Mouse (Mus musculus): ENCODE data around the gene Pced1a. TPM values are rescaled to one million over a fixed set of nuclear protein-coding genes. Genes with fewer than 3 reads are reported as not detected.
A peak's percentile ranks its signal among the peaks of the same experiment; 100 is the strongest.

Pced1a gene
- polyA plus RNA-seq, 1 experiment from 2014 or later: 10.1 TPM

- Histone ChIP-seq H3K36me3 (ENCODE audit: control insufficient read depth, insufficient read depth, low read length) (peaks cover 21% of the 10 kb centered on the region), H3K4me1 (ENCODE audit: control insufficient read depth, insufficient read depth, low read length) (peaks cover 19% of the 10 kb centered on the region), H3K9ac (replicated peaks; ENCODE audit: low read length) (no peak overlapping the region), H3K4me2 (ENCODE audit: low read length) (no peak overlapping the region), H3K27ac (replicated peaks; ENCODE audit: low read depth, low read length) (no peak overlapping the region), H3K9me3 (ENCODE audit: control insufficient read depth, low read length) (no peaks in the 10 kb centered on the region), H3K4me3 (replicated peaks; ENCODE audit: low read depth, low read length) (no peak overlapping the region), H3K27me3 (ENCODE audit: control insufficient read depth, insufficient read depth, low read length) (0 out of 2 replicates have a peak, but pooled peaks cover 5% of the 10 kb centered on the region)
- ATAC-seq (ENCODE audit: low FRiP score, low TSS enrichment) (no peak), DNase-seq (no peak)
Measured at GRCm38 (mm10) chr2:130448449-130448848, 23.9 kb upstream of the Pced1a start.

GRCm38 (mm10) chr2:130442162-130442561 lies 17.7 kb upstream of the Pced1a start:
- no peak overlapping the region for H3K4me3 ChIP-seq (replicated peaks; ENCODE audit: low read depth, low read length)
- 66% methylated on average over 10 of the region's 10 CpGs for WGBS
- DNase-seq (no peak), ATAC-seq (ENCODE audit: low FRiP score, low TSS enrichment) (no peak)
- H3K4me1 ChIP-seq (ENCODE audit: control insufficient read depth, insufficient read depth, low read length): no peaks in the 10 kb centered on the region
- H3K4me2 ChIP-seq (ENCODE audit: low read length): no peak overlapping the region
- no peak overlapping the region for H3K27ac ChIP-seq (replicated peaks; ENCODE audit: low read depth, low read length)
- H3K36me3 ChIP-seq (ENCODE audit: control insufficient read depth, insufficient read depth, low read length): peaks cover 83% of the 10 kb centered on the region
- H3K9ac ChIP-seq (replicated peaks; ENCODE audit: low read length): no peak overlapping the region
- no peaks in the 10 kb centered on the region for H3K9me3 ChIP-seq (ENCODE audit: control insufficient read depth, low read length)
- no peaks in the 10 kb centered on the region for H3K27me3 ChIP-seq (ENCODE audit: control insufficient read depth, insufficient read depth, low read length)

- Histone ChIP-seq H3K27ac (replicated peaks; ENCODE audit: low read depth, low read length) (no peak overlapping the region), H3K4me2 (ENCODE audit: low read length) (no peak overlapping the region), H3K4me3 (replicated peaks; ENCODE audit: low read depth, low read length) (no peak overlapping the region), H3K4me1 (ENCODE audit: control insufficient read depth, insufficient read depth, low read length) (no peaks in the 10 kb centered on the region), H3K36me3 (ENCODE audit: control insufficient read depth, insufficient read depth, low read length) (peaks cover 74% of the 10 kb centered on the region), H3K9ac (replicated peaks; ENCODE audit: low read length) (no peak overlapping the region), H3K27me3 (ENCODE audit: control insufficient read depth, insufficient read depth, low read length) (no peaks in the 10 kb centered on the region), H3K9me3 (ENCODE audit: control insufficient read depth, low read length) (no peaks in the 10 kb centered on the region)
- no peak for ATAC-seq (ENCODE audit: low FRiP score, low TSS enrichment)
- 91% methylated on average over 4 of the region's 4 CpGs for WGBS
- no peak for DNase-seq
Measured at GRCm38 (mm10) chr2:130439840-130440480, 15.5 kb upstream of the Pced1a start.

- Histone ChIP-seq H3K9ac (replicated peaks; ENCODE audit: low read length) (no peak overlapping the region), H3K27ac (replicated peaks; ENCODE audit: low read depth, low read length) (no peak overlapping the region), H3K4me2 (ENCODE audit: low read length) (no peak overlapping the region), H3K4me1 (ENCODE audit: control insufficient read depth, insufficient read depth, low read length) (no peaks in the 10 kb centered on the region), H3K27me3 (ENCODE audit: control insufficient read depth, insufficient read depth, low read length) (no peaks in the 10 kb centered on the region), H3K9me3 (ENCODE audit: control insufficient read depth, low read length) (no peaks in the 10 kb centered on the region), H3K4me3 (replicated peaks; ENCODE audit: low read depth, low read length) (no peak overlapping the region), H3K36me3 (ENCODE audit: control insufficient read depth, insufficient read depth, low read length) (peaks cover 67% of the 10 kb centered on the region)
- ATAC-seq (ENCODE audit: low FRiP score, low TSS enrichment) (no peak), DNase-seq (no peak)
- WGBS: 94% methylated on average over 3 of the region's 3 CpGs
Measured at GRCm38 (mm10) chr2:130438861-130439260, 14.4 kb upstream of the Pced1a start.

GRCm38 (mm10) chr2:130436769-130437168 lies 12.3 kb upstream of the Pced1a start:
- Histone ChIP-seq H3K36me3 (ENCODE audit: control insufficient read depth, insufficient read depth, low read length) (peaks cover 52% of the 10 kb centered on the region), H3K4me3 (replicated peaks; ENCODE audit: low read depth, low read length) (no peak overlapping the region), H3K4me1 (ENCODE audit: control insufficient read depth, insufficient read depth, low read length) (no peaks in the 10 kb centered on the region), H3K27ac (replicated peaks; ENCODE audit: low read depth, low read length) (no peak overlapping the region), H3K4me2 (ENCODE audit: low read length) (no peak overlapping the region), H3K9me3 (ENCODE audit: control insufficient read depth, low read length) (no peaks in the 10 kb centered on the region), H3K27me3 (ENCODE audit: control insufficient read depth, insufficient read depth, low read length) (no peaks in the 10 kb centered on the region), H3K9ac (replicated peaks; ENCODE audit: low read length) (no peak overlapping the region)
- ATAC-seq (ENCODE audit: low FRiP score, low TSS enrichment) (no peak), DNase-seq (no peak)
- 98% methylated on average over 1 of the region's 1 CpGs for WGBS

GRCm38 (mm10) chr2:130433152-130433551 lies 8.7 kb upstream of the Pced1a start:
- no peak overlapping the region for H3K4me3 ChIP-seq (replicated peaks; ENCODE audit: low read depth, low read length)
- no peaks in the 10 kb centered on the region for H3K9me3 ChIP-seq (ENCODE audit: control insufficient read depth, low read length)
- H3K27ac ChIP-seq (replicated peaks; ENCODE audit: low read depth, low read length): no peak overlapping the region
- H3K4me2 ChIP-seq (ENCODE audit: low read length): no peak overlapping the region
- H3K4me1 ChIP-seq (ENCODE audit: control insufficient read depth, insufficient read depth, low read length): no peaks in the 10 kb centered on the region
- H3K27me3 ChIP-seq (ENCODE audit: control insufficient read depth, insufficient read depth, low read length): no peaks in the 10 kb centered on the region
- peak; percentile 82 for DNase-seq
- 26% methylated on average over 4 of the region's 4 CpGs for WGBS
- ATAC-seq (ENCODE audit: low FRiP score, low TSS enrichment): no peak
- no peak overlapping the region for H3K9ac ChIP-seq (replicated peaks; ENCODE audit: low read length)
- H3K36me3 ChIP-seq (ENCODE audit: control insufficient read depth, insufficient read depth, low read length): peaks cover 19% of the 10 kb centered on the region

GRCm38 (mm10) chr2:130432157-130432556 lies 7.7 kb upstream of the Pced1a start:
- no peaks in the 10 kb centered on the region for H3K4me1 ChIP-seq (ENCODE audit: control insufficient read depth, insufficient read depth, low read length)
- no peak overlapping the region for H3K27ac ChIP-seq (replicated peaks; ENCODE audit: low read depth, low read length)
- H3K4me3 ChIP-seq (replicated peaks; ENCODE audit: low read depth, low read length): no peak overlapping the region
- DNase-seq: no peak
- no peaks in the 10 kb centered on the region for H3K27me3 ChIP-seq (ENCODE audit: control insufficient read depth, insufficient read depth, low read length)
- H3K36me3 ChIP-seq (ENCODE audit: control insufficient read depth, insufficient read depth, low read length): peaks cover 9% of the 10 kb centered on the region; the same call in 1 of the 2 replicates
- 94% methylated on average over 3 of the region's 3 CpGs for WGBS
- H3K4me2 ChIP-seq (ENCODE audit: low read length): no peak overlapping the region
- H3K9ac ChIP-seq (replicated peaks; ENCODE audit: low read length): no peak overlapping the region
- no peaks in the 10 kb centered on the region for H3K9me3 ChIP-seq (ENCODE audit: control insufficient read depth, low read length)
- ATAC-seq (ENCODE audit: low FRiP score, low TSS enrichment): no peak

GRCm38 (mm10) chr2:130430484-130430883 lies 6.0 kb upstream of the Pced1a start:
- H3K36me3 ChIP-seq (ENCODE audit: control insufficient read depth, insufficient read depth, low read length): peaks cover 9% of the 10 kb centered on the region; the same call in 1 of the 2 replicates
- H3K9ac ChIP-seq (replicated peaks; ENCODE audit: low read length): no peak overlapping the region
- ATAC-seq (ENCODE audit: low FRiP score, low TSS enrichment) (no peak), DNase-seq (no peak)
- H3K27ac ChIP-seq (replicated peaks; ENCODE audit: low read depth, low read length): no peak overlapping the region
- H3K4me2 ChIP-seq (ENCODE audit: low read length): no peak overlapping the region
- no peaks in the 10 kb centered on the region for H3K9me3 ChIP-seq (ENCODE audit: control insufficient read depth, low read length)
- H3K27me3 ChIP-seq (ENCODE audit: control insufficient read depth, insufficient read depth, low read length): no peaks in the 10 kb centered on the region
- H3K4me1 ChIP-seq (ENCODE audit: control insufficient read depth, insufficient read depth, low read length): no peaks in the 10 kb centered on the region
- WGBS: 87% methylated on average over 3 of the region's 3 CpGs
- no peak overlapping the region for H3K4me3 ChIP-seq (replicated peaks; ENCODE audit: low read depth, low read length)

GRCm38 (mm10) chr2:130429851-130430250 lies 5.3 kb upstream of the Pced1a start:
- Histone ChIP-seq H3K4me3 (replicated peaks; ENCODE audit: low read depth, low read length) (no peak overlapping the region), H3K27me3 (ENCODE audit: control insufficient read depth, insufficient read depth, low read length) (no peaks in the 10 kb centered on the region), H3K4me2 (ENCODE audit: low read length) (no peak overlapping the region), H3K27ac (replicated peaks; ENCODE audit: low read depth, low read length) (no peak overlapping the region), H3K36me3 (ENCODE audit: control insufficient read depth, insufficient read depth, low read length) (peaks cover 9% of the 10 kb centered on the region; the same call in 1 of the 2 replicates), H3K9me3 (ENCODE audit: control insufficient read depth, low read length) (no peaks in the 10 kb centered on the region), H3K4me1 (ENCODE audit: control insufficient read depth, insufficient read depth, low read length) (peaks cover 6% of the 10 kb centered on the region; the same call in 1 of the 2 replicates), H3K9ac (replicated peaks; ENCODE audit: low read length) (no peak overlapping the region)
- DNase-seq: no peak
- WGBS: 72% methylated on average over 2 of the region's 2 CpGs
- no peak for ATAC-seq (ENCODE audit: low FRiP score, low TSS enrichment)

All from midbrain, embryonic 14.5 days (tissue).